Mouse (Mus musculus) kidney, embryonic 15.5 days (tissue): ENCODE results near the gene Pank2. TPM values are rescaled to one million over a fixed set of nuclear protein-coding genes. Genes with fewer than 3 reads are reported as not detected.

Source experiments
- ATAC-seq: fragments of 200-750 bp; cut with Nextera tagmentation; replicated peaks from 2 replicates; pipeline ENCODE4 v1.8.0; 2017; ENCODE audit warnings: moderate TSS enrichment; ENCODE audit not compliant: low FRiP score
- H3K27ac ChIP-seq: fragments of 300-500 bp; sonication (generic); 2 replicates; pipeline ENCODE4 v1.5.1; 2015; ENCODE audit warnings: mild to moderate bottlenecking, inconsistent platforms
- H3K27me3 ChIP-seq: fragments of 300-500 bp; sonication (generic); 2 replicates; pipeline ENCODE4 v1.6.1; 2015; ENCODE audit warnings: inconsistent platforms
- H3K36me3 ChIP-seq: fragments of 300-500 bp; sonication (generic); 2 replicates; pipeline ENCODE4 v1.6.1; 2015; ENCODE audit warnings: inconsistent platforms
- H3K4me1 ChIP-seq: fragments of 300-500 bp; sonication (generic); 2 replicates; pipeline ENCODE4 v1.6.1; 2015; ENCODE audit warnings: inconsistent platforms
- H3K4me2 ChIP-seq: fragments of 300-500 bp; sonication (generic); 2 replicates; pipeline ENCODE4 v1.6.1; 2015; ENCODE audit warnings: moderate library complexity, mild to moderate bottlenecking, inconsistent platforms
- H3K4me3 ChIP-seq: fragments of 300-500 bp; sonication (generic); replicated peaks from 2 replicates; pipeline ENCODE4 v1.5.1; 2015; ENCODE audit warnings: mild to moderate bottlenecking, inconsistent platforms
- H3K9ac ChIP-seq: fragments of 300-500 bp; sonication (generic); 2 replicates; pipeline ENCODE4 v1.6.1; 2015; ENCODE audit warnings: mild to moderate bottlenecking, inconsistent platforms
- H3K9me3 ChIP-seq: fragments of 300-500 bp; sonication (generic); replicated peaks from 2 replicates; pipeline ENCODE4 v1.6.1; 2016; ENCODE audit warnings: inconsistent platforms
- WGBS: fragments of 180-500 bp; shearing (Covaris S2); methylation state at CpG from one replicate; pipeline ENCODE4 v1.1.7; 2015; ENCODE audit warnings: mixed read lengths; 5-methylcytosine and 5-hydroxymethylcytosine counted together
- microRNA-seq: library from miRNA; unstranded; fragments of <30 nt; microRNA quantifications from one replicate; pipeline ENCODE4, GENCODE M21; 2016
- polyA plus RNA-seq: library from polyadenylated mRNA; unstranded; fragments of >200 nt; fragmentation: Nextera tagmentation; extraction: Ambion mirVana; gene quantifications from 2 replicates; pipeline ENCODE4 v1.2.1, GENCODE M21; 2015

Pank2 gene
- polyA plus RNA-seq, 1 experiment from 2014 or later, result 38.3 TPM

DNA sequence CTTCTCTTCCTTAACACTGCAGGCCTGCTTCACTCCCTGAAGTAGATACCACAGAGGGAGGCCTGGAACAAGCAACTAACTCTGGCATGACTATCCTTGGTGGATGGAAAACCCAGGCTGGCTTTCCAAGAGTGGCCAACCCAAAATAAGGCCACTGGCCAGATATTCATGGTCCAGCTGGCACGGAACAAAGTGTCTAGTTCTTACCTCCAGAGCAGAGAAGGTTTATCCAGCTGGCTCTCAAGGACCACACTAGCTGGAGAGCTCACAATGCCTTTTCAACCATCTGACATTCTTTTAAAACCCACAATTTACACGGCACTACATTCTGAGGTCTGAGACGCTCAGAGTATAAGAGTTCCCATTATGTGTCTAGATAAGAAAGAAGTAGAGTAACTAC, 82.2 kb downstream of the Pank2 start:
- Histone ChIP-seq H3K9me3 (no peaks in the 10 kb centered on the region), H3K27ac (no peak overlapping the region), H3K27me3 (no peaks in the 10 kb centered on the region), H3K4me2 (no peak overlapping the region), H3K36me3 (no peaks in the 10 kb centered on the region), H3K4me3 (no peak overlapping the region), H3K9ac (no peak overlapping the region), H3K4me1 (0 out of 2 replicates have a peak, but pooled peaks cover 8% of the 10 kb centered on the region)
- ATAC-seq, result no peak
- 85% methylated on average over 3 of the region's 3 CpGs for WGBS

GRCm38 (mm10) chr2:131345556-131345955, 83.3 kb downstream of the Pank2 start:
- 34% methylated on average over 3 of the region's 3 CpGs for WGBS
- no peak overlapping the region for H3K4me2 ChIP-seq
- no peaks in the 10 kb centered on the region for H3K36me3 ChIP-seq
- H3K27me3 ChIP-seq, result no peaks in the 10 kb centered on the region
- H3K27ac ChIP-seq, result no peak overlapping the region
- no peaks in the 10 kb centered on the region for H3K9me3 ChIP-seq
- no peak for ATAC-seq
- H3K4me1 ChIP-seq, result 0 out of 2 replicates have a peak, but pooled peaks cover 3% of the 10 kb centered on the region
- no peak overlapping the region for H3K9ac ChIP-seq
- no peak overlapping the region for H3K4me3 ChIP-seq

Small RNA genes within 50 kb of the gene (microRNA-seq; reads per million reads assigned to microRNA genes)
- 38.5 reads per million, percentile 46 among the genes with 10 or more reads in this experiment for gene Mir103-2

Other genes with a start within 250 kb of the Pank2 start
- gene Gfra4, start 219.4 kb upstream of the Pank2 start, polyA plus RNA-seq, result 15.1 and 17.0 TPM in 2 replicates
- gene Adam33, start 198.7 kb upstream of the Pank2 start, polyA plus RNA-seq, result 3.6 and 4.9 TPM in 2 replicates
- gene Siglec1, start 175.7 kb upstream of the Pank2 start, polyA plus RNA-seq, result 0.35 and 0.49 TPM in 2 replicates
- 20.3 and 21.3 TPM in 2 replicates for gene Hspa12b, start 135.2 kb upstream of the Pank2 start, polyA plus RNA-seq
- gene Gm11037, start 129.0 kb upstream of the Pank2 start, polyA plus RNA-seq, result not detected in 2 replicates
- gene 1700037H04Rik, start 102.4 kb upstream of the Pank2 start, polyA plus RNA-seq, result 82.9 and 91.1 TPM in 2 replicates
- gene Cenpb, start 82.4 kb upstream of the Pank2 start, polyA plus RNA-seq, result 10.6 and 10.8 TPM in 2 replicates
- gene Cdc25b, start 75.5 kb upstream of the Pank2 start, polyA plus RNA-seq, result 62.1 and 71.5 TPM in 2 replicates
- 3.2 and 3.6 TPM in 2 replicates for gene Spef1, start 75.2 kb upstream of the Pank2 start, polyA plus RNA-seq
- gene Ap5s1, start 55.4 kb upstream of the Pank2 start, polyA plus RNA-seq, result 25.6 TPM in 2 replicates
- gene Mavs, start 28.4 kb upstream of the Pank2 start, polyA plus RNA-seq, result 27.8 and 30.2 TPM in 2 replicates
- 3.9 and 4.0 TPM in 2 replicates for gene Rnf24, start 90.4 kb downstream of the Pank2 start, polyA plus RNA-seq
- 38.1 and 41.3 TPM in 2 replicates for gene Smox, start 229.0 kb downstream of the Pank2 start, polyA plus RNA-seq